Mouse (Mus musculus): ENCODE measurements at regions not wholly inside any gene's neighbourhood (a gene's known extent, or its start where the extent isn't known, plus 50 kb on each side); places are given as distances from the start of the nearest gene placed in this dataset.

- 84% methylated on average over 2 of the region's 2 CpGs for WGBS
- no peak overlapping the region for H3K27ac ChIP-seq (replicated peaks; ENCODE audit: insufficient read depth, low read depth, low read length)
- TF ChIP-seq CTCF (IDR thresholded peaks at IDR 0.05; ENCODE audit: low read depth, low read length) (no peak), POLR2A (IDR thresholded peaks at IDR 0.05; ENCODE audit: extremely low read depth, insufficient read depth, low read length) (no peak)
- no peaks in the 10 kb centered on the region for H3K27me3 ChIP-seq (ENCODE audit: control insufficient read depth, insufficient read depth, low read length)
- H3K9ac ChIP-seq (ENCODE audit: low read depth, low read length), result no peak overlapping the region
- no peaks in the 10 kb centered on the region for H3K79me2 ChIP-seq (ENCODE audit: control insufficient read depth, insufficient read depth, low read length)
- no peak for DNase-seq (ENCODE audit: extremely low read depth, low read depth, low spot score)
- no peaks in the 10 kb centered on the region; the same call in 1 of the 2 replicates for H3K4me1 ChIP-seq (ENCODE audit: control insufficient read depth, insufficient read depth, low read length)
- H3K4me3 ChIP-seq (ENCODE audit: insufficient read depth, low read depth, low read length), result no peak overlapping the region
- no peaks in the 10 kb centered on the region for H3K36me3 ChIP-seq (ENCODE audit: control insufficient read depth, insufficient read depth, low read length)
These were observed 122.4 kb upstream of the Bmp2 start for GRCm38 (mm10) chr2:133429369-133430062.

- Histone ChIP-seq H3K27me3 (ENCODE audit: control insufficient read depth, insufficient read depth, low read length) (no peaks in the 10 kb centered on the region), H3K9ac (ENCODE audit: low read depth, low read length) (no peak overlapping the region), H3K79me2 (ENCODE audit: control insufficient read depth, insufficient read depth, low read length) (no peaks in the 10 kb centered on the region), H3K4me1 (ENCODE audit: control insufficient read depth, insufficient read depth, low read length) (no peaks in the 10 kb centered on the region; the same call in 1 of the 2 replicates), H3K27ac (replicated peaks; ENCODE audit: insufficient read depth, low read depth, low read length) (no peak overlapping the region), H3K4me3 (ENCODE audit: insufficient read depth, low read depth, low read length) (no peak overlapping the region), H3K36me3 (ENCODE audit: control insufficient read depth, insufficient read depth, low read length) (no peaks in the 10 kb centered on the region)
- WGBS, result 32% methylated on average over 4 of the region's 4 CpGs
- TF ChIP-seq POLR2A (IDR thresholded peaks at IDR 0.05; ENCODE audit: extremely low read depth, insufficient read depth, low read length) (no peak), CTCF (IDR thresholded peaks at IDR 0.05; ENCODE audit: low read depth, low read length) (peak; percentile 27)
- DNase-seq (ENCODE audit: extremely low read depth, low read depth, low spot score), result peak; percentile 52
These were observed 121.1 kb upstream of the Bmp2 start for GRCm38 (mm10) chr2:133430741-133431438.

GRCm38 (mm10) chr2:133432141-133432813 is 119.7 kb upstream of the Bmp2 start:
- Histone ChIP-seq H3K36me3 (ENCODE audit: control insufficient read depth, insufficient read depth, low read length) (no peaks in the 10 kb centered on the region), H3K9ac (ENCODE audit: low read depth, low read length) (no peak overlapping the region), H3K27me3 (ENCODE audit: control insufficient read depth, insufficient read depth, low read length) (no peaks in the 10 kb centered on the region), H3K79me2 (ENCODE audit: control insufficient read depth, insufficient read depth, low read length) (no peaks in the 10 kb centered on the region), H3K4me3 (ENCODE audit: insufficient read depth, low read depth, low read length) (no peak overlapping the region), H3K27ac (replicated peaks; ENCODE audit: insufficient read depth, low read depth, low read length) (no peak overlapping the region), H3K4me1 (ENCODE audit: control insufficient read depth, insufficient read depth, low read length) (no peaks in the 10 kb centered on the region; the same call in 1 of the 2 replicates)
- 84% methylated on average over 10 of the region's 10 CpGs for WGBS
- no peak for DNase-seq (ENCODE audit: extremely low read depth, low read depth, low spot score)
- TF ChIP-seq POLR2A (IDR thresholded peaks at IDR 0.05; ENCODE audit: extremely low read depth, insufficient read depth, low read length) (no peak), CTCF (IDR thresholded peaks at IDR 0.05; ENCODE audit: low read depth, low read length) (no peak)

GRCm38 (mm10) chr2:133436913-133437843 is 114.8 kb upstream of the Bmp2 start:
- Histone ChIP-seq H3K4me3 (ENCODE audit: insufficient read depth, low read depth, low read length) (no peak overlapping the region), H3K36me3 (ENCODE audit: control insufficient read depth, insufficient read depth, low read length) (no peaks in the 10 kb centered on the region), H3K9ac (ENCODE audit: low read depth, low read length) (no peak overlapping the region), H3K79me2 (ENCODE audit: control insufficient read depth, insufficient read depth, low read length) (no peaks in the 10 kb centered on the region), H3K4me1 (ENCODE audit: control insufficient read depth, insufficient read depth, low read length) (no peaks in the 10 kb centered on the region), H3K27me3 (ENCODE audit: control insufficient read depth, insufficient read depth, low read length) (no peaks in the 10 kb centered on the region), H3K27ac (replicated peaks; ENCODE audit: insufficient read depth, low read depth, low read length) (no peak overlapping the region)
- DNase-seq (ENCODE audit: extremely low read depth, low read depth, low spot score), result no peak
- TF ChIP-seq POLR2A (IDR thresholded peaks at IDR 0.05; ENCODE audit: extremely low read depth, insufficient read depth, low read length) (no peak), CTCF (IDR thresholded peaks at IDR 0.05; ENCODE audit: low read depth, low read length) (no peak)
- WGBS, result 87% methylated on average over 22 of the region's 22 CpGs

- no peak for DNase-seq (ENCODE audit: extremely low read depth, low read depth, low spot score)
- WGBS, result 82% methylated on average over 4 of the region's 4 CpGs
- Histone ChIP-seq H3K36me3 (ENCODE audit: control insufficient read depth, insufficient read depth, low read length) (no peaks in the 10 kb centered on the region), H3K79me2 (ENCODE audit: control insufficient read depth, insufficient read depth, low read length) (no peaks in the 10 kb centered on the region), H3K4me1 (ENCODE audit: control insufficient read depth, insufficient read depth, low read length) (no peaks in the 10 kb centered on the region), H3K9ac (ENCODE audit: low read depth, low read length) (no peak overlapping the region), H3K27me3 (ENCODE audit: control insufficient read depth, insufficient read depth, low read length) (no peaks in the 10 kb centered on the region), H3K27ac (replicated peaks; ENCODE audit: insufficient read depth, low read depth, low read length) (no peak overlapping the region), H3K4me3 (ENCODE audit: insufficient read depth, low read depth, low read length) (no peak overlapping the region)
- TF ChIP-seq POLR2A (IDR thresholded peaks at IDR 0.05; ENCODE audit: extremely low read depth, insufficient read depth, low read length) (no peak), CTCF (IDR thresholded peaks at IDR 0.05; ENCODE audit: low read depth, low read length) (no peak)
These were observed 113.9 kb upstream of the Bmp2 start for GRCm38 (mm10) chr2:133438018-133438417.
